Mouse (Mus musculus): ENCODE results near the gene Olfr140.

Olfr140 gene

GRCm38 (mm10) chr2:90063494-90063893 is at the start of gene Olfr140:
Gene Olfr140, minus strand, starts transcription at chr2:90063594.
- no peak for DNase-seq (ENCODE audit: extremely low spot score, low read depth, low spot score)

- no peak for DNase-seq (ENCODE audit: extremely low spot score, low read depth, low spot score)
These were observed 6.7 kb upstream of the Olfr140 start for GRCm38 (mm10) chr2:90070065-90070464.

- no peak for DNase-seq (ENCODE audit: extremely low spot score, low read depth, low spot score)
These were observed 28.4 kb downstream of the Olfr140 start, which contains the start of gene Olfr1265 for GRCm38 (mm10) chr2:90035037-90035436. Gene Olfr1265, plus strand, starts transcription at chr2:90035337.

- DNase-seq (ENCODE audit: extremely low spot score, low read depth, low spot score) = no peak
These were observed 37.9 kb downstream of the Olfr140 start, which contains the start of gene Olfr1264 for GRCm38 (mm10) chr2:90025477-90025876. Gene Olfr1264, minus strand, starts transcription at chr2:90025577.

GRCm38 (mm10) chr2:90011831-90012230 is 51.6 kb downstream of the Olfr140 start, which contains the start of gene Olfr1263:
Gene Olfr1263, plus strand, starts transcription at chr2:90012131.
- DNase-seq (ENCODE audit: extremely low spot score, low read depth, low spot score) = no peak

- no peak for DNase-seq (ENCODE audit: extremely low spot score, low read depth, low spot score)
These were observed 63.5 kb downstream of the Olfr140 start, which contains the start of gene Olfr1262 for GRCm38 (mm10) chr2:89999845-90000244. Gene Olfr1262, plus strand, starts transcription at chr2:90000145.
